Mouse (Mus musculus) limb, embryonic 14.5 days (tissue): Measurements from ENCODE around the gene Thap12. TPM values are rescaled to one million over a fixed set of nuclear protein-coding genes. Genes with fewer than 3 reads are reported as not detected.
A peak's percentile ranks its signal among the peaks of the same experiment; 100 is the strongest.

Experiments
- ATAC-seq: fragments of 200-750 bp; cut with Nextera tagmentation; 2 replicates; pipeline ENCODE4 v1.8.0; 2017; ENCODE audit warnings: low read depth, moderate number of reproducible peaks, moderate TSS enrichment; ENCODE audit not compliant: low FRiP score
- DNase-seq: peaks from one replicate; pipeline ENCODE4 v3.0.0-alpha.2; 2015; ENCODE audit warnings: low spot score
- H3K27ac ChIP-seq: fragments of 300-500 bp; sonication (generic); replicated peaks from 2 replicates; pipeline ENCODE4 v1.5.1; 2014; ENCODE audit warnings: low read depth, mild to moderate bottlenecking, low read length, moderate library complexity, mixed read lengths
- H3K27me3 ChIP-seq: fragments of 300-500 bp; sonication (generic); 2 replicates; pipeline ENCODE4 v1.6.1; 2014; ENCODE audit warnings: low read length, mixed read lengths; ENCODE audit not compliant: control insufficient read depth, insufficient read depth
- H3K36me3 ChIP-seq: fragments of 300-500 bp; sonication (generic); 2 replicates; pipeline ENCODE4 v1.6.1; 2014; ENCODE audit warnings: mild to moderate bottlenecking, low read length, moderate library complexity, mixed read lengths; ENCODE audit not compliant: control insufficient read depth, insufficient read depth
- H3K4me1 ChIP-seq: fragments of 300-500 bp; sonication (generic); 2 replicates; pipeline ENCODE4 v1.6.1; 2014; ENCODE audit warnings: antibody characterized with exemption, low read length, mixed read lengths; ENCODE audit not compliant: control insufficient read depth, insufficient read depth
- H3K4me2 ChIP-seq: fragments of 300-500 bp; sonication (generic); replicated peaks from 2 replicates; pipeline ENCODE4 v1.6.1; 2014; ENCODE audit warnings: low read depth, mild to moderate bottlenecking, low read length, moderate library complexity; ENCODE audit not compliant: severe bottlenecking
- H3K4me3 ChIP-seq: fragments of 300-500 bp; sonication (generic); replicated peaks from 2 replicates; pipeline ENCODE4 v1.5.1; 2014; ENCODE audit warnings: low read length
- H3K9ac ChIP-seq: fragments of 300-500 bp; sonication (generic); 2 replicates; pipeline ENCODE4 v1.6.1; 2014; ENCODE audit warnings: mild to moderate bottlenecking, low read depth, low read length, moderate library complexity; ENCODE audit not compliant: severe bottlenecking
- H3K9me3 ChIP-seq: fragments of 300-500 bp; sonication (generic); 2 replicates; pipeline ENCODE4 v1.6.1; 2016; ENCODE audit warnings: low read length; ENCODE audit not compliant: control insufficient read depth
- POLR2A ChIP-seq: fragments of 200-500 bp; IDR thresholded peaks from 2 replicates; pipeline ENCODE4 v1.8.0; 2012; ENCODE audit warnings: inconsistent platforms, mild to moderate bottlenecking, moderate library complexity, borderline replicate concordance; ENCODE audit not compliant: insufficient read depth, insufficient read length; ENCODE audit errors: extremely low read depth
- WGBS: fragments of 180-500 bp; shearing (Covaris S2); extraction: QIAGEN DNeasy Blood & Tissue Kit; methylation state at CpG from one replicate; pipeline ENCODE4 v1.1.7; 2014; 5-methylcytosine and 5-hydroxymethylcytosine counted together
- polyA plus RNA-seq, 2 experiments: library from polyadenylated mRNA; depleted of rRNA in 1 of 2; stranded (reverse) in 1 of 2; unstranded in 1 of 2; fragments of >200 nt; fragmentation: Nextera tagmentation in 1 of 2; extraction: Ambion mirVana in 1 of 2; gene quantifications; 2 replicates each; pipeline versions ENCODE4 v1.2.1 to v1.2.3; 2012 to 2014

Gene Thap12
- polyA plus RNA-seq, 2 experiments: 42.1 to 68.5 TPM

DNA sequence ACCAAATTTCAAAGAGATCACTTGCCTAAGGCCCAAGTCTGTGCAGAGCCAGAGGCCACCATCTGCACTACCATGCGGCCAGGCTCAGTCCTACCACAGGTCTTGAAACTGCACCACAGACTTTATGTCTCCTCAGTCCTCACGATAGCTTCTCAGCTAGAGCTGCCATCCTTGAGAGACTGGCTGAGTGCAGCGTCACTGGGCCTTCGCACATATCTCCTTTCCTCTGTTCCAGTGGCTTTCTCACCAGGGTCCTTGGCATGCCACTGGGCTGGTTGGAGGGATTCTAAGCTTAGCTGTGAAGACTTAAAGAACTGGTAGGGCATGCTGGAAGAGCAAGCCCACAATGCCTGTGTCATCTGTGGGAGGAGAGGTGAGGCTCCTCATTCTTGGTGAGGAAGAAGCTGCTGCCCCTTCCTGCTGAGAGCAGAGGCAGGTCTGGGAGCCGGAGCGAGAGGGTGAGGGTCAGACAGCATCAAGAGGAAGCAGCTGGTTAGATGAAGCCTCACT lies 22.8 kb downstream of the Thap12 start:
- H3K27me3 ChIP-seq: peaks cover 3% of the 10 kb centered on the region; the same call in 1 of the 2 replicates
- no peak overlapping the region for H3K4me3 ChIP-seq
- peaks cover 48% of the 10 kb centered on the region for H3K4me1 ChIP-seq
- H3K4me2 ChIP-seq: no peak overlapping the region
- no peaks in the 10 kb centered on the region for H3K9me3 ChIP-seq
- no peak overlapping the region for H3K9ac ChIP-seq
- no peak overlapping the region for H3K27ac ChIP-seq
- no peak for ATAC-seq
- TF ChIP-seq POLR2A: no peak
- H3K36me3 ChIP-seq: no peaks in the 10 kb centered on the region
- DNase-seq: no peak
- 87% methylated on average over 6 of the region's 6 CpGs for WGBS

DNA sequence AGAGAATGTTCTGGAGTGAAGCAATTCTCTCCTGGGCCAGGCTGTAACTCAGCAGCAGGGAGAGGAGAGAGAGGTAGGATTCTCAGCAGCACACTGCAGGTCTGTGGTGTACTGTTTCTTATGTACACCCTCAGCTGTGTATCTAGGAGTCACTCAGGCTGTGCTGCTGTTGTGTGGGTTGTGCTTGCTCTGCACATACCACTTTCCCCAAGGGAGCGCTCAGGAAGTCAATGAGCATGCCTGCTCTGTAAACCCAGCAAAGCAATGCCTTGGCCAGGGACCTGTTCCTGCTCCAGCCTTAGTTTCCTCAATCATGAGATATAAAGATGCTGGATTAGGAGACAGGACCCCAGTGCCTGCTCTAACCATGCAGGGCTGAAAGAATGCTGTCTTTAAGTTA lies 25.1 kb downstream of the Thap12 start:
- ATAC-seq (peak; percentile 62), DNase-seq (peak; percentile 37)
- 69% methylated on average over 1 of the region's 1 CpGs for WGBS
- no peak overlapping the region for H3K27ac ChIP-seq
- no peak overlapping the region for H3K4me2 ChIP-seq
- peaks cover 3% of the 10 kb centered on the region; the same call in 1 of the 2 replicates for H3K27me3 ChIP-seq
- H3K9me3 ChIP-seq: no peaks in the 10 kb centered on the region
- no peaks in the 10 kb centered on the region for H3K36me3 ChIP-seq
- no peak overlapping the region for H3K9ac ChIP-seq
- no peak overlapping the region for H3K4me3 ChIP-seq
- no peak for TF ChIP-seq POLR2A
- H3K4me1 ChIP-seq: peaks cover 28% of the 10 kb centered on the region

DNA sequence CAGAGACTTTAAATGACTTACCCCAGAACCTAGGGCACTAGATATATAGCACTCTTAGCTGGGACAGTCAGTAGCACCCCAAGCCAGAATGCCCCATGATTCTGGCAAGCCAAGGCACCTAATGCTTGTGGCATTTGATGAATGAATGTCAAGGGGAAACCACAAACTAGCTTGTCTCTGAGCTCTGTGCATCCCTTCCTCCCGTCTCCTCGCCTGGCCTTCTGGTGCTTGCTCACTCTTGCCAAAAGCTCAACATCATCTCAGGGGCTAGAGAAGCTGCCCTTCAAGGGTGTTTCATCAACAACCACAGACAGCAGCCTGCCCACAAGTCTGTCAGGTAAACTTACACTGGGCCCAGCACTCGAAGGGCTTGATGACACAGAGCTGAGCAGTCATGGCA lies 25.6 kb downstream of the Thap12 start:
- H3K4me1 ChIP-seq: peaks cover 24% of the 10 kb centered on the region
- H3K27ac ChIP-seq: no peak overlapping the region
- no peak overlapping the region for H3K4me2 ChIP-seq
- TF ChIP-seq POLR2A: no peak
- H3K9me3 ChIP-seq: no peaks in the 10 kb centered on the region
- no peak overlapping the region for H3K9ac ChIP-seq
- H3K4me3 ChIP-seq: no peak overlapping the region
- peaks cover 3% of the 10 kb centered on the region; the same call in 1 of the 2 replicates for H3K27me3 ChIP-seq
- no peaks in the 10 kb centered on the region for H3K36me3 ChIP-seq
- no peak for DNase-seq
- WGBS: 75% methylated on average over 3 of the region's 3 CpGs
- no peak for ATAC-seq

DNA sequence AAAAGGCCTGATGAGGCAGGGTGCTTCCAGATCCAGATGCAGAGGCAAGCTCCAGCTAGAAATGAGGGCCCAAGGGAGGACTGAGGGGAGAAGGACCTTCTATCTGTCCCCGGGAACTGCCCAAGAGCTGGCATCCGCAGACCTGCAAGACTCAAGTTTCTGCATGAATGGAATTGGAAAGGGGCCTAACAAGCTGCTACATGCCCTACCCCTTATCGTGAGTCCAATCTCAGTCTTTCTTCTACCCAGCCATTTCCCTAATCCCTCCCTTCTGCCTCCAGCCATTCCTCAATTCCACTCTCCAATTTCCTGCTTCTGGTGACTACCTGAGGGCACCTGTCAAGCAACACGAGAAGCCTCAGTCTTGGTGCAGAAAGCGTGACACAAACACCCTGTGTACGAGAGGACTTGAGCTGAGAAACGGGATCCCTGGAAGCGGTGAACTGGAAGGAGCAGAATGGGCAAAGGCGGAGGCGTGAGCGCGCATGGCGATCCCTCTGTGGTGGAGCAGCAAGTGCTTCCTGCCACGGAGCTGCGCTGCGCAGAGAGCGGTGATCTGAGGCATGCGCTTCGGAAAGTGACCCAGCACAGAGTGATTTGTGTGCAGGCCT lies 26.9 kb downstream of the Thap12 start:
- H3K27me3 ChIP-seq: peaks cover 3% of the 10 kb centered on the region; the same call in 1 of the 2 replicates
- H3K4me1 ChIP-seq: peaks cover 30% of the 10 kb centered on the region
- TF ChIP-seq POLR2A: no peak
- no peak overlapping the region for H3K4me3 ChIP-seq
- no peaks in the 10 kb centered on the region for H3K9me3 ChIP-seq
- no peak overlapping the region for H3K9ac ChIP-seq
- DNase-seq (no peak), ATAC-seq (no peak)
- no peak overlapping the region for H3K27ac ChIP-seq
- H3K4me2 ChIP-seq: peak overlapping the region; percentile 35
- no peaks in the 10 kb centered on the region for H3K36me3 ChIP-seq
- 21% methylated on average over 19 of the region's 19 CpGs for WGBS

DNA sequence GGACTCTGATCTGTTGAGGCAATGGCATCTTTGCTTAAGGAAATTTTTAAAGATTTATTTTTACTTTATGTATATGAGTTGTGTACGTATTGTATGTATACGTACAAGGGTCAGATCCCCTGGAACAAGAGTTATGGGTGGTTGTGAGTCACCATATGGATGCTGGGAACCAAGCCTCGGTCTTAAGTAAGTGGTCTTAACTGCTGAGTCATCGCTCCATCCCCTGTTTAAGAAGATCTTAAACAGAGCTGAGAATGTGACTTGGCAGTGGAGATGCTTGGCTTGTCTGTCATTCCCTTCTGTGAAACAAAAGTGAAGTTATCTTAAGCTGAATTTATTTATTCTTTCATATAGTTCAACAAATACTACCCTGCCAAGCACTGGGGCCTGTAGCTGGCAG lies 31.1 kb downstream of the Thap12 start:
- peaks cover 28% of the 10 kb centered on the region for H3K4me1 ChIP-seq
- no peak overlapping the region for H3K27ac ChIP-seq

More for the DNA sequence above, 31.1 kb downstream of the Thap12 start:
- Histone ChIP-seq H3K4me3 (no peak overlapping the region), H3K9me3 (no peaks in the 10 kb centered on the region), H3K27me3 (peaks cover 3% of the 10 kb centered on the region; the same call in 1 of the 2 replicates), H3K4me2 (no peak overlapping the region; the same call in 1 of the 2 replicates), H3K9ac (no peak overlapping the region), H3K36me3 (no peaks in the 10 kb centered on the region)
- TF ChIP-seq POLR2A: no peak
- no peak for DNase-seq
- WGBS: 81% methylated on average over 4 of the region's 4 CpGs
- no peak for ATAC-seq
